Mouse (Mus musculus) left cerebral cortex, adult 9 months (tissue): ENCODE measurements at regions not wholly inside any gene's neighbourhood (a gene's known extent, or its start where the extent isn't known, plus 50 kb on each side); places are given as distances from the start of the nearest gene placed in this dataset.

Experiments
- DNase-seq, 2 experiments: peaks; one replicate each; pipeline ENCODE4 v3.0.0; 2022; ENCODE audit warnings: low spot score in 2 of 2

GRCm38 (mm10) chr11:11012660-11013455 lies 101.2 kb upstream of the Vwc2 start:
- DNase-seq = no peak

GRCm38 (mm10) chr11:11013581-11013980 lies 100.4 kb upstream of the Vwc2 start:
- no peak for DNase-seq

GRCm38 (mm10) chr11:11014088-11014487 lies 99.9 kb upstream of the Vwc2 start:
- DNase-seq = peak in 1 of 2 experiments; percentile 2

GRCm38 (mm10) chr11:11014538-11014937 lies 99.5 kb upstream of the Vwc2 start:
- peak in 1 of 2 experiments; percentile 8 for DNase-seq

GRCm38 (mm10) chr11:11028849-11029248 lies 85.2 kb upstream of the Vwc2 start:
- no peak for DNase-seq
